Mouse (Mus musculus): Measurements from ENCODE around the gene Dctn2.

Gene Dctn2

GRCm38 (mm10) chr10:127266112-127267091, at the start of gene Dctn2:
Gene Dctn2, plus strand, starts transcription at chr10:127266368.
- DNase-seq: peak; percentile 97

- no peak for DNase-seq
Measured at GRCm38 (mm10) chr10:127216456-127216855, 49.7 kb upstream of the Dctn2 start.

GRCm38 (mm10) chr10:127217177-127217576, 49.0 kb upstream of the Dctn2 start:
- no peak for DNase-seq

GRCm38 (mm10) chr10:127218339-127218738, 47.8 kb upstream of the Dctn2 start:
- no peak for DNase-seq

GRCm38 (mm10) chr10:127225213-127225612, 41.0 kb upstream of the Dctn2 start:
- DNase-seq: no peak

GRCm38 (mm10) chr10:127225732-127226131, 40.4 kb upstream of the Dctn2 start:
- no peak for DNase-seq

- peak; percentile 32 for DNase-seq
Measured at GRCm38 (mm10) chr10:127226318-127226895, 39.8 kb upstream of the Dctn2 start.

GRCm38 (mm10) chr10:127227163-127227562, 39.0 kb upstream of the Dctn2 start:
- DNase-seq: no peak

GRCm38 (mm10) chr10:127228897-127229296, 37.3 kb upstream of the Dctn2 start:
- DNase-seq: peak; percentile 29

- DNase-seq: no peak
Measured at GRCm38 (mm10) chr10:127230693-127231092, 35.5 kb upstream of the Dctn2 start.

GRCm38 (mm10) chr10:127231741-127232140, 34.4 kb upstream of the Dctn2 start:
- DNase-seq: no peak

GRCm38 (mm10) chr10:127233141-127233540, 33.0 kb upstream of the Dctn2 start:
- DNase-seq: no peak

- no peak for DNase-seq
Measured at GRCm38 (mm10) chr10:127236541-127236940, 29.6 kb upstream of the Dctn2 start.

- no peak for DNase-seq
Measured at GRCm38 (mm10) chr10:127238241-127238824, 27.8 kb upstream of the Dctn2 start.

- no peak for DNase-seq
Measured at GRCm38 (mm10) chr10:127250810-127251209, 15.4 kb upstream of the Dctn2 start.

GRCm38 (mm10) chr10:127255625-127256345, 10.4 kb upstream of the Dctn2 start:
- peak; percentile 55 for DNase-seq

- no peak for DNase-seq
Measured at GRCm38 (mm10) chr10:127257790-127258189, 8.4 kb upstream of the Dctn2 start.

- DNase-seq: no peak
Measured at GRCm38 (mm10) chr10:127258489-127258888, 7.7 kb upstream of the Dctn2 start.

GRCm38 (mm10) chr10:127261706-127262547, 4.2 kb upstream of the Dctn2 start:
- DNase-seq: no peak

- peak; percentile 56 for DNase-seq
Measured at GRCm38 (mm10) chr10:127262548-127263398, 3.4 kb upstream of the Dctn2 start, which contains the start of gene Kif5a. Gene Kif5a, minus strand, starts transcription at chr10:127263348.

- no peak for DNase-seq
Measured at GRCm38 (mm10) chr10:127263631-127264030, 2.5 kb upstream of the Dctn2 start.
